Mouse (Mus musculus) lung, postnatal 0 days (tissue): ENCODE measurements around the gene Snap29.

Experiments used
- CTCF ChIP-seq: IDR thresholded peaks from 2 replicates; pipeline ENCODE4 v1.5.1; 2016; ENCODE audit warnings: antibody characterized with exemption, mild to moderate bottlenecking
- EP300 ChIP-seq: IDR thresholded peaks from 2 replicates; pipeline ENCODE4 v1.6.1; 2016; ENCODE audit warnings: antibody characterized with exemption, mild to moderate bottlenecking, control low read depth

DNA sequence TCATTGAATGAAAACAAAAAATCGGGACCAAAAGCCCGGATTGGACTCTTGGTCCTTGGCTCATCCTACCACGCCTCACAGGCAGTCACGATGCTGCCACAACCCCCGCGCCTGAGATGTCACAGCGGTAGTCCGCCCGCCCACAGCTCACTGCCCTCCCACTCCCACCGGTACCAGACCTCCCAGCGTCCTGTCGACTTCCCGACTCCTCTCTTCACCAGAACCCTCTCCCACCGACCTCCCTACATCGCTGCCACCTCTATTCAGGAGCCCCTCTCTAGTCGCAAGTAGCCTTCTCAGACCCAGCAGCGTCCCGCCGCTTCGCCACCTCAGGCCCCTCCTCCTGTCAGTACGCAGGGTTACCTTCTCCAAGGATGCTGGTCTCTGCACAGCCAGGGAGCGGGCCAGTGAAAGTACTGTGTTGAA is 502 bp upstream of the Snap29 start:
- no peak for TF ChIP-seq CTCF
- no peak for TF ChIP-seq EP300
